19 mouse cellular contexts compared by ENCODE assay signal in the genomic region with DNA sequence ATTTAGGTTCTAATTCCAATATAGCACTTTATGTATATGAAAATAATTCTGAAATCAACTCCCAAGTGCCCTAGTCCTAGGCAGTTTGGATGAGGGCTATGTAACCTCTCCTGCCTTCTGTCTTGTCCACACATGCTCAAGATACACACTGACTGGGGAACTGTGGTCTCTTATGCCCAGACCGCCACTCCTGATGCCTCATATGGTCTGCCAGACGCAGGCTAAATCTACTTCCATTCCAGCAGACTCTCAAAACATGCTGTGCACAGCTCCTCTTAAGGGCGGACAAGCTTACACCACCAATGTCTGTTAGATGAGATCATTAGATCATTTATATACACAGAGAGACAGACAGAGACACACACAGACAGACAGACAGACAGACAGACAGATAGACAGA. TPM values are rescaled to one million over a fixed set of nuclear protein-coding genes. Genes with fewer than 3 reads are reported as not detected.
A peak's percentile ranks its signal among the peaks of the same experiment; 100 is the strongest.
DNase-seq lines count a peak whose midpoint lies in the region; ATAC-seq and TF ChIP-seq lines count a peak whose summit lies in the region.
"Had no signal": no experiment of that assay in that cellular context is flagged by ENCODE, and none has a peak within 500 bp of the region (broad histone marks: within the 10 kb centered on the region; RNA-seq: fewer than 3 reads in every experiment).

No protein-coding gene starts in this region.

- peak; percentile 26 for DNase-seq in cerebellum, adult 8-10 months
- no peak for DNase-seq in cerebellum, adult 11-12 months
- peak; percentile 70 for DNase-seq in heart, embryonic 10.5 days (ENCODE audit: low spot score)
- no peak for DNase-seq in heart, adult 8-10 months (ENCODE audit: low spot score)
- DNase-seq in left cerebral cortex, postnatal 4 days, result peak; percentile 13
- DNase-seq in left cerebral cortex, postnatal 10 days (ENCODE audit: extremely low spot score in 1 of 2, low spot score in 2 of 2), result no peak
- peak; percentile 8 for DNase-seq in stomach, postnatal 0 days (ENCODE audit: low spot score)
- no peak for DNase-seq in adipocyte (ENCODE audit: low spot score)
- DNase-seq: adrenal gland, postnatal 10 days; lung, embryonic 14.5 days; midbrain, embryonic 14.5 days; retina, postnatal 1 day; right cerebral cortex, postnatal 4 days; thymus, adult 18-20 months had no signal

- TF ChIP-seq EP300 in stomach, postnatal 0 days (optimal IDR thresholded peaks at IDR 0.05), result no peak

- H3K27me3 ChIP-seq in heart, embryonic 10.5 days (ENCODE audit: insufficient read depth, poor library complexity, severe bottlenecking), result no peaks in the 10 kb centered on the region
- no peaks in the 10 kb centered on the region for H3K27me3 ChIP-seq in stomach, postnatal 0 days (ENCODE audit: control insufficient read depth, insufficient read depth, low read length)
- H3K27me3 ChIP-seq: liver, embryonic 12.5 days had no signal

- H3K9me3 ChIP-seq in heart, embryonic 10.5 days, result no peaks in the 10 kb centered on the region
- H3K9me3 ChIP-seq in stomach, postnatal 0 days (ENCODE audit: control insufficient read depth, low read length), result no peaks in the 10 kb centered on the region
- H3K9me3 ChIP-seq: liver, embryonic 12.5 days had no signal

- H3K4me3 ChIP-seq in heart, embryonic 10.5 days, result no peak overlapping the region
- H3K4me3 ChIP-seq in stomach, postnatal 0 days (ENCODE audit: low read depth, low read length), result no peak overlapping the region
- H3K4me3 ChIP-seq: liver, embryonic 12.5 days had no signal

- WGBS in heart, embryonic 10.5 days, result 73% methylated on average over 3 of the region's 3 CpGs
- WGBS in stomach, postnatal 0 days, result 75% methylated on average over 3 of the region's 3 CpGs

- TF ChIP-seq CTCF in stomach, postnatal 0 days (IDR thresholded peaks at IDR 0.05; ENCODE audit: low read depth), result no peak

- no peak overlapping the region for H3K9ac ChIP-seq in stomach, postnatal 0 days (ENCODE audit: low read length)
- H3K9ac ChIP-seq: liver, embryonic 12.5 days; lung, embryonic 14.5 days had no signal

- no peak overlapping the region for H3K4me2 ChIP-seq in stomach, postnatal 0 days (replicated peaks; ENCODE audit: low read depth)
- H3K4me2 ChIP-seq: liver, embryonic 12.5 days; lung, embryonic 14.5 days had no signal

- intact Hi-C loops in left cerebral cortex, postnatal 4 days (cut with DNase I), result no loop called here
- intact Hi-C loops in left cerebral cortex, postnatal 10 days (cut with DNase I), result no loop called here

- H3K27ac ChIP-seq in heart, embryonic 10.5 days, result no peak overlapping the region
- 0 out of 2 replicates have a peak overlapping the region, but pooled peaks have one; percentile 49 for H3K27ac ChIP-seq in stomach, postnatal 0 days (replicated peaks)
- H3K27ac ChIP-seq: liver, embryonic 12.5 days had no signal

- ATAC-seq in stomach, postnatal 0 days (ENCODE audit: low FRiP score, low TSS enrichment), result peak; percentile 47; the same call in 1 of the 2 replicates
- ATAC-seq: liver, embryonic 12.5 days had no signal

- H3K4me1 ChIP-seq in heart, embryonic 10.5 days, result peaks cover 15% of the 10 kb centered on the region
- no peaks in the 10 kb centered on the region for H3K4me1 ChIP-seq in stomach, postnatal 0 days (replicated peaks; ENCODE audit: control insufficient read depth, insufficient read depth)
- H3K4me1 ChIP-seq: liver, embryonic 12.5 days had no signal

- H3K36me3 ChIP-seq in heart, embryonic 10.5 days, result no peaks in the 10 kb centered on the region
- no peaks in the 10 kb centered on the region for H3K36me3 ChIP-seq in stomach, postnatal 0 days (ENCODE audit: control insufficient read depth, insufficient read depth, low read length)
- H3K36me3 ChIP-seq: liver, embryonic 12.5 days had no signal

RNA-seq across cellular contexts. Expression of a gene that starts 41.3 kb away (rescaled TPM):
- 0.12 TPM in 1 of 2 replicates, not detected in the other for polyA plus RNA-seq in heart, embryonic 10.5 days (2016; fragmentation: Nextera tagmentation; extraction: Ambion mirVana)
- total RNA-seq in heart, adult 8-10 months (2022), result under 1 TPM in 2 of 4 experiments, not detected in 2; 0.12 to 0.16 TPM
- total RNA-seq in left cerebral cortex, postnatal 4 days (2021), result under 1 TPM; 0.28 to 0.44 TPM
- total RNA-seq in left cerebral cortex, postnatal 10 days (2021), result under 1 TPM; 0.24 to 0.65 TPM
- polyA plus RNA-seq in stomach, postnatal 0 days (2015; fragmentation: Nextera tagmentation; extraction: Ambion mirVana), result not detected in 2 replicates
- total RNA-seq: hematopoietic stem cell, adult 5-6 weeks had no signal
- polyA plus RNA-seq: intestine, embryonic 14.5 days; kidney, embryonic 14.5 days; limb, embryonic 11.5 days; liver, embryonic 12.5 days had no signal

Comparison
In these comparisons a context has a peak if more than half of its experiments do, and no peak if none do; other contexts are left out.
1. DNase-seq: peak in cerebellum, adult 8-10 months (single experiment), heart, embryonic 10.5 days (single experiment), left cerebral cortex, postnatal 4 days (single experiment) and stomach, postnatal 0 days (single experiment); none in cerebellum, adult 11-12 months (single experiment), heart, adult 8-10 months (single experiment), left cerebral cortex, postnatal 10 days (0 of 2) and adipocyte (single experiment).